Mouse (Mus musculus) liver, embryonic 15.5 days (tissue): ENCODE measurements around the gene Fitm1. TPM values are rescaled to one million over a fixed set of nuclear protein-coding genes. Genes with fewer than 3 reads are reported as not detected.

ENCODE experiments used
- ATAC-seq: fragments of 200-750 bp; cut with Nextera tagmentation; 2 replicates; pipeline ENCODE4 v1.8.0; 2017; ENCODE audit warnings: moderate number of reproducible peaks, mild to moderate bottlenecking, moderate library complexity; ENCODE audit not compliant: insufficient read depth
- H3K27ac ChIP-seq: fragments of 300-500 bp; sonication (generic); replicated peaks from 2 replicates; pipeline ENCODE4 v1.5.1; 2015; ENCODE audit warnings: mild to moderate bottlenecking, inconsistent platforms
- H3K27me3 ChIP-seq: fragments of 300-500 bp; sonication (generic); 2 replicates; pipeline ENCODE4 v1.6.1; 2015; ENCODE audit warnings: mild to moderate bottlenecking, inconsistent platforms
- H3K36me3 ChIP-seq: fragments of 300-500 bp; sonication (generic); replicated peaks from 2 replicates; pipeline ENCODE4 v1.6.1; 2015; ENCODE audit warnings: moderate library complexity, mild to moderate bottlenecking, inconsistent platforms
- H3K4me1 ChIP-seq: fragments of 300-500 bp; sonication (generic); replicated peaks from 2 replicates; pipeline ENCODE4 v1.6.1; 2015; ENCODE audit warnings: inconsistent platforms
- H3K4me2 ChIP-seq: fragments of 300-500 bp; sonication (generic); 2 replicates; pipeline ENCODE4 v1.6.1; 2015; ENCODE audit warnings: moderate library complexity, mild to moderate bottlenecking, inconsistent platforms
- H3K4me3 ChIP-seq: fragments of 300-500 bp; sonication (generic); replicated peaks from 2 replicates; pipeline ENCODE4 v1.5.1; 2015; ENCODE audit warnings: mild to moderate bottlenecking, inconsistent platforms
- H3K9ac ChIP-seq: fragments of 300-500 bp; sonication (generic); 2 replicates; pipeline ENCODE4 v1.6.1; 2015; ENCODE audit warnings: moderate library complexity, mild to moderate bottlenecking, inconsistent platforms
- H3K9me3 ChIP-seq: fragments of 300-500 bp; sonication (generic); replicated peaks from 2 replicates; pipeline ENCODE4 v1.6.1; 2016; ENCODE audit warnings: inconsistent platforms
- WGBS: fragments of 180-500 bp; shearing (Covaris S2); methylation state at CpG from one replicate; pipeline ENCODE4 v1.1.7; 2015; ENCODE audit warnings: mixed read lengths; ENCODE audit not compliant: insufficient replicate concordance; 5-methylcytosine and 5-hydroxymethylcytosine counted together
- polyA plus RNA-seq: library from polyadenylated mRNA; unstranded; fragments of >200 nt; fragmentation: Nextera tagmentation; extraction: Ambion mirVana; gene quantifications from 2 replicates; pipeline ENCODE4 v1.2.1, GENCODE M21; 2015

The Fitm1 gene
- polyA plus RNA-seq, 1 experiment from 2014 or later = 1.9 TPM

DNA sequence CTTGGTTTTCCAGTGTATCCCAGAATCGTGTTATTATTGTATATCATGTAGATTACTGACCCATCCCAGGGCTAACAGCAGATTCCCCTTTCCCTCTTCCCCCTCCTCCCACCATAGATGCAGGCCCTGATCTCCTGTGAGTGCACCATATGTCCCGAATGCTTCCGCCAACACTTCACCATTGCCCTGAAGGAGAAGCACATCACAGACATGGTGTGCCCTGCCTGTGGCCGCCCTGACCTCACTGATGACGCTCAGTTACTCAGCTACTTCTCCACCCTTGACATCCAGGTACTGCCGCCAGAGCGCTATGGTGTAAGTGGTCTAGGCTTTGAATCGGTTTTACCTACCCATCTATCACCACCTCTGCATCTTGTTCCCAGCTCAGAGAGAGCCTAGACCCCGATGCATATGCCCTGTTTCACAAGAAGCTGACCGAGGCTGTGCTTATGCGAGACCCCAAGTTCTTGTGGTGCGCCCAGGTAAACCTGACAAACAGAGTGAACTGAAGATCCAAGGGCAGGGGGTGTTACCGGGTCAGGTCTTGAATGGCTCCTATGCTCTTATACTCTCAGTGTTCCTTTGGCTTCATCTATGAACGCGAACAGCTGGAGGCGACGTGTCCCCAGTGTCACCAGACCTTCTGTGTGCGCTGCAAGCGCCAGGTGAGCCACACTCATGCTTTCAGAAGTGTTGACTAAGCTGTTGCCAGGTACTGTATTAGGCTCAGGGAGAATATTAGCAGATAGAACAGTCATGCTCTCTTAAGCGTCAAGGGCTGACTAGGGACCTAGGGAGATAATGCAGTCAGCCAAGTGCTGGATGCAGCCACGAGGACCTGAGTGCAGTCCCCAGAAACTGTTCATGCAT, 23.3 kb downstream of the Fitm1 start:
- 86% methylated on average over 21 of the region's 21 CpGs for WGBS
- Histone ChIP-seq H3K4me2 (no peak overlapping the region), H3K9ac (no peak overlapping the region), H3K27me3 (no peaks in the 10 kb centered on the region), H3K4me1 (peaks cover 22% of the 10 kb centered on the region), H3K36me3 (peaks cover 91% of the 10 kb centered on the region), H3K9me3 (no peaks in the 10 kb centered on the region), H3K4me3 (no peak overlapping the region), H3K27ac (no peak overlapping the region)
- no peak for ATAC-seq

DNA sequence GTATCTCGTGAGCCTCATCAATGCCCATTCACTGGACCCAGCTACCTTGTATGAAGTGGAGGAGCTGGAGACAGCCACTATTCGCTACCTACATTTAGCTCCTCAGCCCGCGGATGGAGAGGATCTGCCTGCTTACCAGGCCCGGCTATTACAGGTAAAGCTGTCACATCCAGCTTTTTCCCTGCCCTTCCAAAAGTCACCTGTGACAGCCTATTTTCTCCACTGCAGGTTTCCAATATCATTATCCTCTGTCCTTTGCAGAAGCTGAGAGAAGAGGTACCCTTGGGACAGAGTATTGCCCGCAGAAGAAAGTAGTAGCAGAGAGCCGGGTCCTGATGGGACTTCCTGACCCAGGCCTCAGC, 27.8 kb downstream of the Fitm1 start, which contains the start of gene Irf9:
Gene Irf9 (plus strand): TSS at position 301 of the 362 bp plus-strand sequence.
- Histone ChIP-seq H3K36me3 (peaks cover 84% of the 10 kb centered on the region), H3K9me3 (no peaks in the 10 kb centered on the region), H3K4me2 (peak within 1 kb of the TSS; percentile 82), H3K9ac (peak within 1 kb of the TSS; percentile 75), H3K27me3 (no peaks in the 10 kb centered on the region), H3K27ac (peak within 1 kb of the TSS; percentile 95), H3K4me1 (peaks cover 54% of the 10 kb centered on the region), H3K4me3 (peak within 1 kb of the TSS; percentile 68)
- WGBS = 75% methylated on average over 7 of the region's 7 CpGs
- peak; percentile 1; the same call in 1 of the 2 replicates for ATAC-seq

DNA sequence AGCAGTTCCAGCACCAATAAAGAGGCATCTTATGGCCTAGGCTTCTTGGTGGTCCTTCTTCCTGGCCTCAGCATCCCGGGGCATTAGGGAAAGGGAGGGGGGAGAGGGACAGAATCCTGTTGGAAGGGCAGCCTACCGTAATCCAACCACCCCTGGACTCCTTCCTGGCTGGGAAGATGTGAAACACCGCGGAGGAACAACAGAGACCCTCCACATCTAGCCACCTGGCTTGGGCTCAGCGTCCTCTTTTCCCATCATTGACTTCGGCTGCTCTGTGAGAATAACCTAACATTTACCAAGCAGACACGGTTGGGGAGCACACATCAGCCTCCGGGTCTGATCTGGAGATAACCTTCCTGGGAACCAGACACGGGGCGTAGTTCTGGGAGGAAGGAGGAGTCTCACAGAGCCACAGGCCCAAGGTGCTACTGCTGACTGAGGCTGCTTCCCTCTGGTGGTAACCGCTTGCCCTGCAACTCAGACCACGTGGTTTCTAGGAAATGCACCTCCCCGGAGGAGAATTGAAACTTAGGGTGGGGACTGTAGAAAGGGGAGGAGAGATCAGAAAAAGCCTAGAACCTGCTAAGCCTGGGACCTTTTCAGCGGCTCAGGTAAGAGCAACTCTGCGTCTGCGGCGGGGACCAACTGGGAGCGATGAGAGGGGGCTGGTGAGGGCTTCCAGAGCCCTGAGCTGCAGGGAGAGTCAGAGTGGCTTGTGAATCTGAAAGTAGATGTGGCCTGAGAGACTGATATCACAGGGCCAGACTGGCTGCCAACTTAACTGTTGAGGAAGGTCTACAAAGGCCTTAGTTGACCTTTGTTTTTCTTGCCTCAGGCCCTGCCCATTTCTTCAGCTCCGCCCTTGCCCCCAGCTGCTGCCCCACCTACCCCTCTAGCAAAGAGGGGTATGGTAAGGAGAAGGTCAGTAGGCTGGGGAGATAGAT, 28.5 kb downstream of the Fitm1 start:
- 9% methylated on average over 19 of the region's 19 CpGs for WGBS
- H3K27ac ChIP-seq = peak overlapping the region; percentile 95
- peak overlapping the region; percentile 82 for H3K4me2 ChIP-seq
- peaks cover 56% of the 10 kb centered on the region for H3K4me1 ChIP-seq
- H3K9ac ChIP-seq = peak overlapping the region; percentile 75
- peaks cover 84% of the 10 kb centered on the region for H3K36me3 ChIP-seq
- H3K27me3 ChIP-seq = no peaks in the 10 kb centered on the region
- peak; percentile 94 for ATAC-seq
- no peaks in the 10 kb centered on the region for H3K9me3 ChIP-seq
- H3K4me3 ChIP-seq = peak overlapping the region; percentile 68

DNA sequence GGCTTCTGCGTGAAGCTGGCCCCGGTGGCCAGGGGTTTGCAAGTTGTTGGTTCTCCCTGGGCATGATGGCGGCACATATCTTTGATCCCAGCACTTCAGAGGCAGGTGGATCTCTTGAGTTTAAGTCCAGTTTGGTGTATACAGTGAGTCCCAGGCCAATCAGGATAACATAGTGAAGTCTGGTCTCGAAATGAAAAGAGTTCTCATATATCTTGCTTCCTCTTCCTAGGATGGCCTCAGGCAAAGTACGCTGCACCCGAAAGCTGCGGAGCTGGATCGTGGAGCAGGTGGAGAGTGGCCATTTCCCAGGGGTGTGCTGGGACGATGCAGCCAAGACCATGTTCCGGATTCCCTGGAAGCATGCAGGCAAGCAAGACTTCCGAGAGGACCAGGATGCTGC, 29.4 kb downstream of the Fitm1 start:
- Histone ChIP-seq H3K4me1 (peaks cover 56% of the 10 kb centered on the region), H3K36me3 (peaks cover 84% of the 10 kb centered on the region), H3K9me3 (no peaks in the 10 kb centered on the region), H3K27me3 (no peaks in the 10 kb centered on the region), H3K4me3 (peak overlapping the region; percentile 68), H3K9ac (peak overlapping the region; percentile 75), H3K4me2 (peak overlapping the region; percentile 82), H3K27ac (peak overlapping the region; percentile 95)
- no peak for ATAC-seq
- 84% methylated on average over 11 of the region's 11 CpGs for WGBS

DNA sequence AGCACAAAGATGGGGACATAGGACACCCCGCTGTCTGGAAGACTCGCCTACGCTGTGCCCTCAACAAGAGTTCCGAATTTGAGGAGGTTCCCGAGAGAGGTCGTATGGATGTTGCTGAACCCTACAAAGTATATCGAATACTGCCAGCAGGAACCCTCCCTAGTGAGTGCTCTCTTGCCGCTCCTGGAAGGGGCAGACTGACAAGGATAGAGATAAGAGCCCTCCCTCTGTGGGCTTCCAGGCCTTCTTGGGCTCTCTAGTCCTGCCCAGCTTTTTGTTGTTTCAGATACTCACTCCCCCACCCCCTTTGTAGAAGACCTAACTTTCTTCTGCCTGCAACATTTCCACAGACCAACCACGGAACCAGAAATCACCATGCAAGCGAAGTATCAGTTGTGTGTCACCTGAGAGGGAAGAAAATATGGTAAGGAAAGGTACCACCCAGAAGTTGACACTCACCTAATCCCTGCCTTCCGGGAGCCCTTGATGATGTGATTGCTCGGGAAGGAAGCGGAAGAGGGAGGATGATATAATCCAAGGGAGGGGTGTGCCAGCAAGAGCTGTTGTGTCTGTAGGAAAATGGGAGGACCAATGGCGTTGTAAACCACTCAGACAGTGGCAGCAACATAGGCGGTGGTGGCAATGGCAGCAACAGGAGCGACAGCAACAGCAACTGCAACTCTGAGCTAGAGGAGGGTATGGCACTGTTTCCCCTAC, 30.5 kb downstream of the Fitm1 start:
- H3K4me3 ChIP-seq = peak overlapping the region; percentile 68
- H3K4me1 ChIP-seq = peaks cover 56% of the 10 kb centered on the region

DNA sequence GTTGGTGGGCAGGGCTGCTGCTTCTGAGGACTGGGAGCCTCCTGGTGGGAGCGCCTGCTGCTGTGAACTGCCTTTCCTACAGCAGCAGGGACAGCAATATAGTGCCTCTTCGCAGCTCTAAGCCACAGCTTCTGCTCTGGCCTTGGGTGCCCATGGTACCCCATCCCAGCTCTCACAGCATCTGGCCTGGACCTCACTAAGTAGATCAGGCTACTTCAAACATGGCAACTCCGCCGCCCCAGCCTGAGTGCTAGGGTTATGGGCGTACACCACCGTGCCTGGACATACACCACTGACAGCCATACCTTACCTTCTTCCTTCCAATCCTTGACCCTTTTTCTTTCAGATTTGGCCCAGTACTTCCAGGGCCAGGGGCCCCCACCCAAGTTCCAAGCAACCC, 32.9 kb downstream of the Fitm1 start:
- H3K4me3 ChIP-seq = no peak overlapping the region
- no peak overlapping the region for H3K4me2 ChIP-seq
- H3K27me3 ChIP-seq = no peaks in the 10 kb centered on the region
- H3K27ac ChIP-seq = no peak overlapping the region
- H3K9ac ChIP-seq = no peak overlapping the region
- peaks cover 50% of the 10 kb centered on the region for H3K4me1 ChIP-seq
- no peaks in the 10 kb centered on the region for H3K9me3 ChIP-seq
- peaks cover 60% of the 10 kb centered on the region for H3K36me3 ChIP-seq
- WGBS = 92% methylated on average over 6 of the region's 6 CpGs
- ATAC-seq = no peak

More for the DNA sequence above, 30.5 kb downstream of the Fitm1 start:
- Histone ChIP-seq H3K9ac (peak overlapping the region; percentile 50), H3K9me3 (no peaks in the 10 kb centered on the region), H3K27ac (peak overlapping the region; percentile 73), H3K4me2 (peak overlapping the region; percentile 82), H3K27me3 (no peaks in the 10 kb centered on the region), H3K36me3 (peaks cover 82% of the 10 kb centered on the region)
- no peak for ATAC-seq
- 66% methylated on average over 16 of the region's 16 CpGs for WGBS

DNA sequence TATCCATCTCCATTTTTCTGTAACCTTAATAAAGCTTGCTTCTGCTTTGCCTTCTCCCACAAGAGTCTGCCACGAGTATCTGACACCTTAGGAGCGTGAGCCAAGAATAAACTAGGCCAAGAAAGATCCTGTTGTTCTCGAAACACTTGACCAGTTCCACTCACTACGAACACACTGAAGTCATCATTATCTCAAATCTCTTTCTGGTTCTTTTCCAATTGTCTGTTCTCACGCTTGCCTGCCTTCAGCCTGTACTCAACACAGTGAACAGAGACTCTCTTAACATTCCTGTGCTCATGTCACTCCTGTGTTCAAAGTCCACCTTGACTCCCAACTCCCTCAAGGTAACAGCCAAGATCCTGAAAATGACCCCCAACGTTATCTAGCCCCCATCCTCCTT, 37.9 kb downstream of the Fitm1 start:
- Histone ChIP-seq H3K4me3 (no peak overlapping the region), H3K36me3 (peaks cover 26% of the 10 kb centered on the region), H3K9ac (no peak overlapping the region), H3K4me1 (peaks cover 50% of the 10 kb centered on the region), H3K27ac (peak overlapping the region; percentile 67), H3K9me3 (no peaks in the 10 kb centered on the region), H3K4me2 (no peak overlapping the region), H3K27me3 (no peaks in the 10 kb centered on the region)
- ATAC-seq = no peak
- 61% methylated on average over 6 of the region's 6 CpGs for whole genome bisulfite sequencing

DNA sequence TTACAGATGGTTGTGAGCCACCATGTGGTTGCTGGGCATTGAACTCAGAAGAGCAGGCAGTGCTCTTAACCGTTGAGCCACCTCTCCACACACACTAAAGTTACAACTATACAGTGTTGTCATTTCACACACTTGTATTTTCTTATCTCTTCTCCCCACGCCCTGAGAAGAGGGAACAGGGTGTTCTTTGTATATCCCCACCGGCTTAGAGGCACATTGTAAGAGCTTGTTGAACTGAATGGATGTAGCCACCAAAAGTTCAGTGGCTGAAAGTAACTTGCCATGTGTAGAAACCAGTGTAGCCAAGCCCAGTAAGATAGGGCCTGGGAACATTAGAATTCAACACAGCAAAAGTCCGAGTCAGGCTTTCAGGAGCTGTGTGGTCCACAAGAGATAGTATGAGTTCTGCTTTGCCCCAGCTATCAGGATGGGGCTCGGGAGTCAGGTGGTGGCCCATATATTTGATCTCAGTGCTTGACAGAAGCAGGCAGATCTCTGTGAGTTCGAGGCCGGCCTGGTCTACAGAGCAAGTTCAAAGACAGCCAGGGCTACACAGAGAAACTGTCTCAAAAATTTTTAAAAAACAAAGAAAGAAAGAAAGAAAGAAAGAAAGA, 39.3 kb downstream of the Fitm1 start:
- no peaks in the 10 kb centered on the region for H3K27me3 ChIP-seq

DNA sequence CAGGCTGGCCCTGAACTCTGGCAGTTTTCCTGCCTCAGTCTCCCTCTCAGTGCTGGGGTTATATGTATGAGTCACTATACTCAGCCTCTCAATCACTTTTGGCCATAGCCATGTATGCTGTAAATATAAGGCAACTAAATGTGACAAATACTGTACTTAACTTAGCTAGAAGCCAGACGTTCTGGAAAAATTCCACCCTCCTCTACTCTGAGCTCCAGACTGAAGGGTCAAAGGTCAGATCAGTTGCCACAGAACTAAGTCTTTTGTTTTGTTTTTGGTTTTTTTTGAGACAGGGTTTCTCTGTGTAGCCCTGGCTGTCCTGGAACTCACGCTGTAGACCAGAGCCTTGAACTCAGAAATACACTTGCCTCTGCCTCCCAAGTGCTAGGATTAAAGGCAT, 40.5 kb downstream of the Fitm1 start:
- H3K4me1 ChIP-seq = peaks cover 63% of the 10 kb centered on the region
- no peak overlapping the region for H3K4me2 ChIP-seq
- 63% methylated on average over 2 of the region's 2 CpGs for WGBS
- ATAC-seq = no peak
- no peaks in the 10 kb centered on the region for H3K9me3 ChIP-seq
- H3K36me3 ChIP-seq = peaks cover 3% of the 10 kb centered on the region
- H3K4me3 ChIP-seq = no peak overlapping the region
- H3K9ac ChIP-seq = no peak overlapping the region
- H3K27me3 ChIP-seq = no peaks in the 10 kb centered on the region
- peak overlapping the region; percentile 86 for H3K27ac ChIP-seq

More for the DNA sequence above, 39.3 kb downstream of the Fitm1 start:
- peaks cover 13% of the 10 kb centered on the region for H3K36me3 ChIP-seq
- peak overlapping the region; percentile 86 for H3K27ac ChIP-seq
- H3K4me2 ChIP-seq = peak overlapping the region; percentile 15; the same call in 1 of the 2 replicates
- ATAC-seq = peak; percentile 77
- no peak overlapping the region for H3K4me3 ChIP-seq
- H3K4me1 ChIP-seq = peaks cover 62% of the 10 kb centered on the region
- WGBS = 33% methylated on average over 7 of the region's 7 CpGs
- H3K9me3 ChIP-seq = no peaks in the 10 kb centered on the region
- H3K9ac ChIP-seq = no peak overlapping the region

DNA sequence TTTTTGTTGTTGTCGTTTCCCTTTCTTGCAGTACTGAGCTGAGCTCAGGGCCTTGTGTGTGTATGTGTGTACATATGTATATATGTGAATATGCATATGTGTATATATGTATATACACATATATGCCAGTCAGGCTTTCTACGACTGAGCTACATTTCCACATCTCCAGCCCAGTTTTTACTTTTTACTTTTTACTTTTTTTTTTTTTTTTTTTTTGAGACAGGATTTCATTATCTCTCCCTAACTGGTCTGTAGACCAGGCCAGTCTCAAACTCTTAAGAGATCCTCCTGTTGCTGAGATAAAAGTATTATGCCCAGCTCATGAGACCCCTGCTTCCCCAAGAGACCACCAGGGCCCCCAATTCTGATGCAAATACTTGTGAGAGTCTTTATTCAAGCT, 41.4 kb downstream of the Fitm1 start:
- 50% methylated on average over 2 of the region's 2 CpGs for WGBS
- no peaks in the 10 kb centered on the region for H3K36me3 ChIP-seq
- no peaks in the 10 kb centered on the region for H3K9me3 ChIP-seq
- no peak overlapping the region for H3K9ac ChIP-seq
- peaks cover 67% of the 10 kb centered on the region for H3K4me1 ChIP-seq
- ATAC-seq = no peak
- no peak overlapping the region; the same call in 1 of the 2 replicates for H3K4me2 ChIP-seq
- H3K27me3 ChIP-seq = no peaks in the 10 kb centered on the region
- H3K27ac ChIP-seq = peak overlapping the region; percentile 86
- no peak overlapping the region for H3K4me3 ChIP-seq
